Mouse (Mus musculus): Measurements from ENCODE around the gene Spi1.
"Not testable (repeated sequence)": the region's sequence is repeated elsewhere in the genome, so short reads cannot be mapped to it uniquely, and the experiment has no call there.

The Spi1 gene

GRCm38 (mm10) chr2:91081775-91082695 is at the start of gene Spi1:
Gene Spi1 (plus strand): TSS chr2:91082390.
- DNase-seq: no peak

GRCm38 (mm10) chr2:91033000-91033399 is 49.2 kb upstream of the Spi1 start:
- no peak for DNase-seq

- no peak for DNase-seq
Observed at GRCm38 (mm10) chr2:91035385-91035784, 46.8 kb upstream of the Spi1 start, which contains the start of gene Rapsn. Gene Rapsn (plus strand): TSS chr2:91035620.

- no peak for DNase-seq
Observed at GRCm38 (mm10) chr2:91041786-91042185, 40.4 kb upstream of the Spi1 start.

- no peak for DNase-seq
Observed at GRCm38 (mm10) chr2:91042651-91043398, 39.4 kb upstream of the Spi1 start.

GRCm38 (mm10) chr2:91044727-91045126 is 37.5 kb upstream of the Spi1 start:
- DNase-seq: no peak

GRCm38 (mm10) chr2:91045805-91046204 is 36.4 kb upstream of the Spi1 start:
- DNase-seq: not testable (repeated sequence)

- DNase-seq: no peak
Observed at GRCm38 (mm10) chr2:91047359-91047758, 34.8 kb upstream of the Spi1 start.

- DNase-seq: no peak
Observed at GRCm38 (mm10) chr2:91051917-91052316, 30.3 kb upstream of the Spi1 start.

GRCm38 (mm10) chr2:91052752-91053151 is 29.4 kb upstream of the Spi1 start:
- DNase-seq: no peak

- no peak for DNase-seq
Observed at GRCm38 (mm10) chr2:91053181-91053933, 28.8 kb upstream of the Spi1 start.

GRCm38 (mm10) chr2:91053934-91054382 is 28.2 kb upstream of the Spi1 start, which contains the start of gene Psmc3:
Gene Psmc3 (plus strand): TSS chr2:91054009.
- peak; percentile 97 for DNase-seq

- no peak for DNase-seq
Observed at GRCm38 (mm10) chr2:91058435-91058834, 23.8 kb upstream of the Spi1 start.

- DNase-seq: no peak
Observed at GRCm38 (mm10) chr2:91059376-91059775, 22.8 kb upstream of the Spi1 start.

GRCm38 (mm10) chr2:91060544-91061355 is 21.4 kb upstream of the Spi1 start:
- peak; percentile 72 for DNase-seq

GRCm38 (mm10) chr2:91061849-91062481 is 20.2 kb upstream of the Spi1 start:
- DNase-seq: no peak

- DNase-seq: no peak
Observed at GRCm38 (mm10) chr2:91062779-91063606, 19.2 kb upstream of the Spi1 start.

GRCm38 (mm10) chr2:91064211-91064610 is 18.0 kb upstream of the Spi1 start:
- DNase-seq: no peak

GRCm38 (mm10) chr2:91065544-91065943 is 16.6 kb upstream of the Spi1 start:
- no peak for DNase-seq

- DNase-seq: no peak
Observed at GRCm38 (mm10) chr2:91066455-91066854, 15.7 kb upstream of the Spi1 start.
